Mouse (Mus musculus) neural tube, embryonic 14.5 days (tissue): ENCODE results near the gene Sparcl1. TPM values are rescaled to one million over a fixed set of nuclear protein-coding genes. Genes with fewer than 3 reads are reported as not detected.
A peak's percentile ranks its signal among the peaks of the same experiment; 100 is the strongest.

Experiments
- ATAC-seq: fragments of 200-750 bp; cut with Nextera tagmentation; 2 replicates; pipeline ENCODE4 v1.8.0; 2017; ENCODE audit warnings: low read depth, mild to moderate bottlenecking, moderate TSS enrichment, moderate library complexity
- H3K27ac ChIP-seq: fragments of 300-500 bp; sonication (generic); 2 replicates; pipeline ENCODE4 v1.5.1; 2014; ENCODE audit warnings: low read depth, mild to moderate bottlenecking, control low read depth, low read length, moderate library complexity, mixed read lengths
- H3K27me3 ChIP-seq: fragments of 300-500 bp; sonication (generic); 2 replicates; pipeline ENCODE4 v1.6.1; 2014; ENCODE audit warnings: low read length; ENCODE audit not compliant: control insufficient read depth, insufficient read depth
- H3K36me3 ChIP-seq: fragments of 300-500 bp; sonication (generic); 2 replicates; pipeline ENCODE4 v1.6.1; 2014; ENCODE audit warnings: low read length, mixed read lengths; ENCODE audit not compliant: control insufficient read depth, insufficient read depth
- H3K4me1 ChIP-seq: fragments of 300-500 bp; sonication (generic); 2 replicates; pipeline ENCODE4 v1.6.1; 2014; ENCODE audit warnings: low read length; ENCODE audit not compliant: control insufficient read depth, insufficient read depth
- H3K4me2 ChIP-seq: fragments of 300-500 bp; sonication (generic); 2 replicates; pipeline ENCODE4 v1.6.1; 2014; ENCODE audit warnings: mild to moderate bottlenecking, low read depth, low read length, control low read depth
- H3K4me3 ChIP-seq: fragments of 300-500 bp; sonication (generic); 2 replicates; pipeline ENCODE4 v1.5.1; 2014; ENCODE audit warnings: low read depth, low read length, control low read depth, mixed read lengths
- H3K9ac ChIP-seq: fragments of 300-500 bp; sonication (generic); replicated peaks from 2 replicates; pipeline ENCODE4 v1.6.1; 2014; ENCODE audit warnings: low read depth, mild to moderate bottlenecking, control low read depth, low read length, mixed read lengths
- H3K9me3 ChIP-seq: fragments of 300-500 bp; sonication (generic); 2 replicates; pipeline ENCODE4 v1.6.1; 2016; ENCODE audit warnings: low read length; ENCODE audit not compliant: control insufficient read depth
- WGBS: fragments of 180-500 bp; shearing (Covaris S2); extraction: QIAGEN DNeasy Blood & Tissue Kit; methylation state at CpG from one replicate; pipeline ENCODE4 v1.1.7; 2014; 5-methylcytosine and 5-hydroxymethylcytosine counted together
- polyA plus RNA-seq: library from polyadenylated mRNA; unstranded; fragments of >200 nt; fragmentation: Nextera tagmentation; extraction: Ambion mirVana; gene quantifications from 2 replicates; pipeline ENCODE4 v1.2.1, GENCODE M21; 2014

Gene Sparcl1
- polyA plus RNA-seq, 1 experiment from 2014 or later = 427 TPM

GRCm38 (mm10) chr5:104115890-104116289 is 2.4 kb upstream of the Sparcl1 start:
- no peak for ATAC-seq
- peak overlapping the region; percentile 58; the same call in 1 of the 2 replicates for H3K27ac ChIP-seq
- 71% methylated on average over 4 of the region's 4 CpGs for WGBS
- peaks cover 19% of the 10 kb centered on the region for H3K4me1 ChIP-seq
- no peak overlapping the region for H3K4me2 ChIP-seq
- no peak overlapping the region for H3K9ac ChIP-seq
- no peaks in the 10 kb centered on the region for H3K9me3 ChIP-seq
- no peaks in the 10 kb centered on the region for H3K36me3 ChIP-seq
- no peak overlapping the region for H3K4me3 ChIP-seq
- H3K27me3 ChIP-seq = no peaks in the 10 kb centered on the region

GRCm38 (mm10) chr5:104115118-104115517 is 1.6 kb upstream of the Sparcl1 start:
- H3K27ac ChIP-seq = peak overlapping the region; percentile 89
- no peak overlapping the region for H3K9ac ChIP-seq
- H3K4me3 ChIP-seq = no peak overlapping the region
- H3K4me2 ChIP-seq = peak overlapping the region; percentile 16; the same call in 1 of the 2 replicates
- H3K9me3 ChIP-seq = no peaks in the 10 kb centered on the region
- H3K4me1 ChIP-seq = peaks cover 22% of the 10 kb centered on the region
- no peak for ATAC-seq
- H3K36me3 ChIP-seq = no peaks in the 10 kb centered on the region
- H3K27me3 ChIP-seq = no peaks in the 10 kb centered on the region
- WGBS = 44% methylated on average over 14 of the region's 14 CpGs

- Histone ChIP-seq H3K9me3 (no peaks in the 10 kb centered on the region), H3K27ac (peak overlapping the region; percentile 89), H3K36me3 (no peaks in the 10 kb centered on the region), H3K4me2 (peak overlapping the region; percentile 42), H3K9ac (peak overlapping the region; percentile 58), H3K27me3 (no peaks in the 10 kb centered on the region), H3K4me3 (peak overlapping the region; percentile 25), H3K4me1 (peaks cover 39% of the 10 kb centered on the region)
- ATAC-seq = no peak
- 4% methylated on average over 5 of the region's 5 CpGs for WGBS
Observed at GRCm38 (mm10) chr5:104112511-104112910, 1.0 kb downstream of the Sparcl1 start.

GRCm38 (mm10) chr5:104112016-104112415 is 1.5 kb downstream of the Sparcl1 start:
- Histone ChIP-seq H3K27me3 (no peaks in the 10 kb centered on the region), H3K4me3 (peak overlapping the region; percentile 25), H3K9me3 (no peaks in the 10 kb centered on the region), H3K36me3 (no peaks in the 10 kb centered on the region), H3K4me1 (peaks cover 40% of the 10 kb centered on the region), H3K9ac (peak overlapping the region; percentile 58; the same call in 1 of the 2 replicates), H3K4me2 (peak overlapping the region; percentile 42), H3K27ac (peak overlapping the region; percentile 89)
- ATAC-seq = no peak
- 2% methylated on average over 9 of the region's 9 CpGs for WGBS

- WGBS = 6% methylated on average over 9 of the region's 9 CpGs
Observed at GRCm38 (mm10) chr5:104110171-104110920, 3.2 kb downstream of the Sparcl1 start.

GRCm38 (mm10) chr5:104109516-104109915 is 4.0 kb downstream of the Sparcl1 start:
- Histone ChIP-seq H3K4me2 (peak overlapping the region; percentile 39), H3K4me3 (peak overlapping the region; percentile 24; the same call in 1 of the 2 replicates), H3K36me3 (no peaks in the 10 kb centered on the region), H3K27ac (peak overlapping the region; percentile 89), H3K9me3 (no peaks in the 10 kb centered on the region), H3K9ac (no peak overlapping the region), H3K4me1 (peaks cover 37% of the 10 kb centered on the region), H3K27me3 (no peaks in the 10 kb centered on the region)
- peak; percentile 32; the same call in 1 of the 2 replicates for ATAC-seq
- 8% methylated on average over 3 of the region's 3 CpGs for WGBS

More at GRCm38 (mm10) chr5:104110171-104110920, 3.2 kb downstream of the Sparcl1 start:
- H3K4me2 ChIP-seq = peak overlapping the region; percentile 42; the same call in 1 of the 2 replicates
- no peaks in the 10 kb centered on the region for H3K27me3 ChIP-seq
- peak; percentile 73 for ATAC-seq
- 0 out of 2 replicates have a peak overlapping the region, but pooled peaks have one; percentile 2 for H3K9ac ChIP-seq
- H3K4me3 ChIP-seq = peak overlapping the region; percentile 0; the same call in 1 of the 2 replicates
- H3K36me3 ChIP-seq = no peaks in the 10 kb centered on the region
- peak overlapping the region; percentile 89 for H3K27ac ChIP-seq
- peaks cover 40% of the 10 kb centered on the region for H3K4me1 ChIP-seq
- H3K9me3 ChIP-seq = no peaks in the 10 kb centered on the region

GRCm38 (mm10) chr5:104108879-104109369 is 4.6 kb downstream of the Sparcl1 start:
- Histone ChIP-seq H3K36me3 (no peaks in the 10 kb centered on the region), H3K4me2 (peak overlapping the region; percentile 39), H3K4me3 (peak overlapping the region; percentile 24), H3K4me1 (peaks cover 37% of the 10 kb centered on the region), H3K27ac (peak overlapping the region; percentile 89), H3K27me3 (no peaks in the 10 kb centered on the region), H3K9me3 (no peaks in the 10 kb centered on the region), H3K9ac (peak overlapping the region; percentile 3; the same call in 1 of the 2 replicates)
- peak; percentile 68 for ATAC-seq
- WGBS = 5% methylated on average over 18 of the region's 18 CpGs

GRCm38 (mm10) chr5:104108127-104108875 is 5.2 kb downstream of the Sparcl1 start:
- peak overlapping the region; percentile 24; the same call in 1 of the 2 replicates for H3K4me3 ChIP-seq
- H3K4me1 ChIP-seq = peaks cover 32% of the 10 kb centered on the region
- peak overlapping the region; percentile 89 for H3K27ac ChIP-seq
- WGBS = 31% methylated on average over 11 of the region's 11 CpGs
- H3K9ac ChIP-seq = 0 out of 2 replicates have a peak overlapping the region, but pooled peaks have one; percentile 3
- H3K9me3 ChIP-seq = no peaks in the 10 kb centered on the region
- no peaks in the 10 kb centered on the region for H3K36me3 ChIP-seq
- peak overlapping the region; percentile 39 for H3K4me2 ChIP-seq
- no peaks in the 10 kb centered on the region for H3K27me3 ChIP-seq
- ATAC-seq = peak; percentile 45
